ENCODE assay signal across 8 mouse cellular contexts in the genomic region with DNA sequence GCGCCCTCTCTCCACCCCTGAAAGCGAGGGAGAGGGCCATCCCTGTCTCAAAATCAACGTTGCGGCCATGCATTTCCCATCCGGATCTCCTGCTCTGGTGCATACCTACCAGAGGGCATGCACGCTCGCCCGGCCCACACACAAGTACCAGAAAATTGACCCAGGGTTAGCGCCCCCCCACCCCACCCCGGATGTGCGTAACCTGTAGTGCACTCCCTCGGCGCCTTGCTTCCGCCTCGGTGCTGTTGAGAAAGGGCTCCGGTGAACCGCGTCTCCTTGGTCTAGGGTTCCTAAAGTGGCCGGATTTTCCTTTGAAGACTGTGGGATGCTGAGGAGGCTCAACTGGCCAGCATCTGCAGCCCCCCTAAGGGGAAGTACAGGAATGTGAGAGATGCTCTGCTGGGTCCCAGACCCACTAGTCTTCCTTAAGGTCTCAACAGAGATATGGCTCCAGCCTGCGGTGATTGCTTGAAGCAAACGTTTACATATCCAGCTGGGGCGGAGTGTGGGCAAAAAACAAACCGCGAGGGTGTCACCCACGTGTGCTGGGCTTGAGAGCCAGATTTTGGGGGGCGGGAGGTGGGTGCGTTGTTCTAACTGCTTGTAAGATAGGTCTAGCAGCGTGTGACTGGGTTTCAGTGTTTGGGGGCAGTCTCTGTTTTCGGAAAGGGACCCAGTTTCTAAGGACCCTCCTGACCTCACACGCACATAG. TPM values are rescaled to one million over a fixed set of nuclear protein-coding genes. Genes with fewer than 3 reads are reported as not detected.
DNase-seq lines count a peak whose midpoint lies in the region; ATAC-seq and TF ChIP-seq lines count a peak whose summit lies in the region.

A gene (minus strand): TSS at position 179 of the 712 bp plus-strand sequence.

- H3K4me2 ChIP-seq in embryonic facial prominence, embryonic 13.5 days, result peak within 1 kb of the TSS; percentile 80
- H3K4me2 ChIP-seq in limb, embryonic 14.5 days (replicated peaks; ENCODE audit: low read depth, low read length, severe bottlenecking), result peak within 1 kb of the TSS; percentile 70
- peak within 1 kb of the TSS; percentile 93 for H3K4me2 ChIP-seq in midbrain, embryonic 16.5 days (ENCODE audit: low read length)

- peaks cover 10% of the 10 kb centered on the region; the same call in 1 of the 2 replicates for H3K27me3 ChIP-seq in embryonic facial prominence, embryonic 13.5 days
- H3K27me3 ChIP-seq in limb, embryonic 14.5 days (ENCODE audit: control insufficient read depth, insufficient read depth, low read length), result no peaks in the 10 kb centered on the region
- no peaks in the 10 kb centered on the region for H3K27me3 ChIP-seq in midbrain, embryonic 16.5 days (ENCODE audit: control insufficient read depth, insufficient read depth, low read depth, low read length)
- no peaks in the 10 kb centered on the region for H3K27me3 ChIP-seq in spleen, adult 2 months (ENCODE audit: control insufficient read depth, insufficient read depth, low read length)

- peak; percentile 60; the same call in 1 of the 2 replicates for ATAC-seq in embryonic facial prominence, embryonic 13.5 days (ENCODE audit: insufficient number of reproducible peaks, insufficient read depth, low FRiP score, low TSS enrichment, low read depth)
- peak; percentile 84 for ATAC-seq in limb, embryonic 14.5 days (ENCODE audit: low FRiP score, low read depth)
- peak; percentile 74 for ATAC-seq in midbrain, embryonic 16.5 days

- no peak for TF ChIP-seq POLR2A in limb, embryonic 14.5 days (IDR thresholded peaks at IDR 0.05; ENCODE audit: borderline replicate concordance, extremely low read depth, insufficient read depth, insufficient read length)
- TF ChIP-seq POLR2A in spleen, adult 2 months (IDR thresholded peaks at IDR 0.05; ENCODE audit: low read depth, low read length), result peak; percentile 16; the same call in 1 of the 2 replicates

- H3K9me3 ChIP-seq in embryonic facial prominence, embryonic 13.5 days, result no peaks in the 10 kb centered on the region
- no peaks in the 10 kb centered on the region for H3K9me3 ChIP-seq in limb, embryonic 14.5 days (ENCODE audit: control insufficient read depth, low read length)
- no peaks in the 10 kb centered on the region for H3K9me3 ChIP-seq in midbrain, embryonic 16.5 days (replicated peaks; ENCODE audit: control insufficient read depth, low read length, poor library complexity, severe bottlenecking)

- no peak for TF ChIP-seq CTCF in spleen, adult 2 months (IDR thresholded peaks at IDR 0.05; ENCODE audit: extremely low read depth, insufficient read depth, insufficient read length, insufficient replicate concordance)

- peak within 1 kb of the TSS; percentile 62 for H3K4me3 ChIP-seq in embryonic facial prominence, embryonic 13.5 days
- peak within 1 kb of the TSS; percentile 61 for H3K4me3 ChIP-seq in limb, embryonic 14.5 days (replicated peaks; ENCODE audit: low read length)
- H3K4me3 ChIP-seq in midbrain, embryonic 16.5 days (ENCODE audit: low read depth, low read length), result peak within 1 kb of the TSS; percentile 67
- H3K4me3 ChIP-seq in spleen, adult 2 months (ENCODE audit: extremely low read depth, insufficient read depth, insufficient read length), result peak within 1 kb of the TSS; percentile 60

- peak within 1 kb of the TSS; percentile 82 for H3K9ac ChIP-seq in embryonic facial prominence, embryonic 13.5 days
- peak within 1 kb of the TSS; percentile 74 for H3K9ac ChIP-seq in limb, embryonic 14.5 days (ENCODE audit: low read depth, low read length, severe bottlenecking)
- peak within 1 kb of the TSS; percentile 79 for H3K9ac ChIP-seq in midbrain, embryonic 16.5 days (ENCODE audit: low read depth, low read length)

- 4% methylated on average over 30 of the region's 30 CpGs for WGBS in embryonic facial prominence, embryonic 13.5 days
- WGBS in limb, embryonic 14.5 days, result 5% methylated on average over 30 of the region's 30 CpGs
- WGBS in midbrain, embryonic 16.5 days, result 3% methylated on average over 30 of the region's 30 CpGs
- 5% methylated on average over 30 of the region's 30 CpGs for WGBS in spleen, adult 2 months

- peak within 1 kb of the TSS; percentile 48; the same call in 1 of the 2 replicates for H3K27ac ChIP-seq in embryonic facial prominence, embryonic 13.5 days
- H3K27ac ChIP-seq in limb, embryonic 14.5 days (replicated peaks; ENCODE audit: low read depth, low read length), result no peak within 1 kb of the TSS; the same call in 1 of the 2 replicates
- H3K27ac ChIP-seq in midbrain, embryonic 16.5 days (ENCODE audit: low read length), result peak within 1 kb of the TSS; percentile 74
- peak within 1 kb of the TSS; percentile 68 for H3K27ac ChIP-seq in spleen, adult 2 months (ENCODE audit: insufficient read depth, low read length)

- peak; percentile 81 to 82 for DNase-seq in B cell, adult 2 months
- peak; percentile 41 to 63 for DNase-seq in adrenal gland, postnatal 4 days (ENCODE audit: low spot score in 2 of 2)
- peak; percentile 72 for DNase-seq in heart, adult 8-10 months (ENCODE audit: low spot score)
- DNase-seq in kidney, adult 9 months, result peak; percentile 80
- peak; percentile 86 for DNase-seq in limb, embryonic 14.5 days (ENCODE audit: low spot score)
- DNase-seq in spleen, adult 2 months (ENCODE audit: low read depth in 1 of 2, low spot score in 2 of 2), result peak; percentile 73 to 75

- H3K4me1 ChIP-seq in embryonic facial prominence, embryonic 13.5 days, result peaks cover 24% of the 10 kb centered on the region
- H3K4me1 ChIP-seq in limb, embryonic 14.5 days (ENCODE audit: control insufficient read depth, insufficient read depth, low read length), result peaks cover 12% of the 10 kb centered on the region; the same call in 1 of the 2 replicates
- H3K4me1 ChIP-seq in midbrain, embryonic 16.5 days (ENCODE audit: control insufficient read depth, insufficient read depth, low read length), result peaks cover 21% of the 10 kb centered on the region
- H3K4me1 ChIP-seq in spleen, adult 2 months (ENCODE audit: control insufficient read depth, insufficient read depth, insufficient read length), result peaks cover 4% of the 10 kb centered on the region; the same call in 1 of the 2 replicates

- no peaks in the 10 kb centered on the region for H3K36me3 ChIP-seq in embryonic facial prominence, embryonic 13.5 days
- 0 out of 2 replicates have a peak, but pooled peaks cover 1% of the 10 kb centered on the region for H3K36me3 ChIP-seq in limb, embryonic 14.5 days (ENCODE audit: control insufficient read depth, insufficient read depth, low read length)
- H3K36me3 ChIP-seq in midbrain, embryonic 16.5 days (ENCODE audit: control insufficient read depth, insufficient read depth, low read length), result no peaks in the 10 kb centered on the region
- no peaks in the 10 kb centered on the region for H3K36me3 ChIP-seq in spleen, adult 2 months (ENCODE audit: control insufficient read depth, insufficient read depth, low read length)

RNA-seq across cellular contexts. Expression of the gene that starts here (rescaled TPM):
- 10 to 100 TPM; 19.5 to 23.7 TPM for total RNA-seq in adrenal gland, postnatal 4 days (2021)
- 11.4 and 12.1 TPM in 2 replicates for polyA plus RNA-seq in embryonic facial prominence, embryonic 13.5 days (2015; fragmentation: Nextera tagmentation; extraction: Ambion mirVana)
- total RNA-seq in heart, adult 8-10 months (2022), result 10 to 100 TPM; 17.3 to 24.0 (median 19.9) TPM
- polyA plus RNA-seq in limb, embryonic 14.5 days (2012; rRNA removed), result 24.9 and 32.9 TPM in 2 replicates
- 12.2 and 12.8 TPM in 2 replicates for polyA plus RNA-seq in limb, embryonic 14.5 days (2014; fragmentation: Nextera tagmentation; extraction: Ambion mirVana)
- 19.2 and 19.7 TPM in 2 replicates for polyA plus RNA-seq in midbrain, embryonic 16.5 days (2015; fragmentation: Nextera tagmentation; extraction: Ambion mirVana)
- 11.0 and 12.2 TPM in 2 replicates for polyA plus RNA-seq in spleen, adult 2 months (2012; rRNA removed)
